Mouse (Mus musculus) CH12.LX (cell line): ENCODE measurements around the gene Cep295nl. TPM values are rescaled to one million over a fixed set of nuclear protein-coding genes. Genes with fewer than 3 reads are reported as not detected.

Experiments used
- DNase-seq: peaks from one replicate; pipeline ENCODE4 v3.0.0-alpha.2; 2013; ENCODE audit errors: extremely low read depth
- H3K27ac ChIP-seq: 2 replicates; pipeline ENCODE4 v1.5.1; 2012; ENCODE audit warnings: low read depth, mild to moderate bottlenecking, control low read depth, moderate library complexity; ENCODE audit not compliant: insufficient read depth
- H3K27me3 ChIP-seq: replicated peaks from 2 replicates; pipeline ENCODE3; 2012; ENCODE audit warnings: inconsistent platforms
- H3K36me3 ChIP-seq, 2 experiments: replicated peaks in 1 of 2; 2 replicates each; pipeline versions ENCODE3 to v1.6.1; 2012; ENCODE audit warnings: inconsistent platforms in 1 of 2, low read length in 1 of 2, mild to moderate bottlenecking in 1 of 2, mixed read lengths in 1 of 2, moderate library complexity in 1 of 2; ENCODE audit not compliant: control insufficient read depth in 1 of 2, insufficient read depth in 1 of 2
- H3K4me1 ChIP-seq, 2 experiments: 2 replicates each; pipeline ENCODE4 v1.6.1; 2012; ENCODE audit warnings: inconsistent platforms in 1 of 2, moderate library complexity in 1 of 2; ENCODE audit not compliant: insufficient read depth in 2 of 2, control insufficient read depth in 1 of 2
- H3K4me2 ChIP-seq: 2 replicates; pipeline ENCODE4 v1.6.1; 2012; ENCODE audit warnings: low read depth, mild to moderate bottlenecking, control low read depth; ENCODE audit not compliant: poor library complexity, insufficient read depth, severe bottlenecking
- H3K4me3 ChIP-seq, 3 experiments: fragments of 150-350 bp in 1 of 3; sonication (generic) in 1 of 3; replicated peaks in 1 of 3; 2 replicates each; pipeline versions ENCODE3 to v1.5.1; 2011 to 2012; ENCODE audit warnings: low read depth in 2 of 3, low read length in 2 of 3, mild to moderate bottlenecking in 2 of 3, moderate library complexity in 2 of 3, control low read depth in 1 of 3, improper control_type of control experiment in 1 of 3, inconsistent platforms in 1 of 3, mixed read lengths in 1 of 3; ENCODE audit not compliant: poor library complexity in 1 of 3
- H3K79me2 ChIP-seq: replicated peaks from 2 replicates; pipeline ENCODE4 v1.6.1; 2012; ENCODE audit warnings: mild to moderate bottlenecking, moderate library complexity; ENCODE audit not compliant: control insufficient read depth, poor library complexity, insufficient read depth, severe bottlenecking; ENCODE audit errors: extremely low read depth
- H3K9ac ChIP-seq: 2 replicates; pipeline ENCODE4 v1.6.1; 2012; ENCODE audit warnings: low read depth, mild to moderate bottlenecking, control low read depth, moderate library complexity; ENCODE audit not compliant: insufficient read depth
- H3K9me3 ChIP-seq: replicated peaks from 2 replicates; pipeline ENCODE3; 2012; ENCODE audit warnings: low read length, inconsistent platforms, mixed read lengths
- BHLHE40 ChIP-seq: IDR thresholded peaks from 2 replicates; pipeline ENCODE4 v1.6.1; 2011; ENCODE audit warnings: mild to moderate bottlenecking, low read depth, low read length, improper control_type of control experiment
- CHD1 ChIP-seq: IDR thresholded peaks from 2 replicates; pipeline ENCODE4 v1.6.1; 2012; ENCODE audit warnings: low read depth, low read length, improper control_type of control experiment, inconsistent platforms
- CHD2 ChIP-seq: IDR thresholded peaks from 2 replicates; pipeline ENCODE4 v1.6.1; 2011; ENCODE audit warnings: low read length, improper control_type of control experiment
- CTCF ChIP-seq, 2 experiments: IDR thresholded peaks in 1 of 2; conservative IDR thresholded peaks in 1 of 2; 2 replicates each; pipeline ENCODE4 v1.5.1; 2011 to 2012; ENCODE audit warnings: low read depth in 2 of 2, low read length in 2 of 2, improper control_type of control experiment in 1 of 2, inconsistent platforms in 1 of 2, mild to moderate bottlenecking in 1 of 2, moderate library complexity in 1 of 2
- E2F4 ChIP-seq: IDR thresholded peaks from 2 replicates; pipeline ENCODE4 v1.6.1; 2011; ENCODE audit warnings: low read depth, low read length, improper control_type of control experiment; ENCODE audit not compliant: insufficient replicate concordance
- ELF1 ChIP-seq: IDR thresholded peaks from 2 replicates; pipeline ENCODE4 v1.6.1; 2014; ENCODE audit warnings: low read depth, mild to moderate bottlenecking, inconsistent platforms, low read length, improper control_type of control experiment
- EP300 ChIP-seq: IDR thresholded peaks from 2 replicates; pipeline ENCODE4 v1.6.1; 2011; ENCODE audit warnings: low read length, improper control_type of control experiment
- ETS1 ChIP-seq: conservative IDR thresholded peaks from 2 replicates; pipeline ENCODE4 v1.6.1; 2012; ENCODE audit warnings: low read depth, mild to moderate bottlenecking, inconsistent platforms, low read length, improper control_type of control experiment, moderate library complexity
- GABPA ChIP-seq: IDR thresholded peaks from 2 replicates; pipeline ENCODE4 v1.6.1; 2012; ENCODE audit warnings: low read depth, low read length, improper control_type of control experiment, inconsistent platforms; ENCODE audit not compliant: insufficient replicate concordance
- HCFC1 ChIP-seq: IDR thresholded peaks from 2 replicates; pipeline ENCODE4 v1.6.1; 2012; ENCODE audit warnings: low read depth, mild to moderate bottlenecking, inconsistent platforms, low read length, improper control_type of control experiment
- IRF4 ChIP-seq: IDR thresholded peaks from 2 replicates; pipeline ENCODE4 v1.6.1; 2014; ENCODE audit warnings: low read depth, mild to moderate bottlenecking, inconsistent platforms, low read length, improper control_type of control experiment
- JUN ChIP-seq: IDR thresholded peaks from 2 replicates; pipeline ENCODE4 v1.6.1; 2011; ENCODE audit warnings: low read depth, mild to moderate bottlenecking, low read length, improper control_type of control experiment, moderate library complexity; ENCODE audit not compliant: insufficient read depth
- JUND ChIP-seq: conservative IDR thresholded peaks from 2 replicates; pipeline ENCODE4 v1.6.1; 2011; ENCODE audit warnings: low read depth, low read length, improper control_type of control experiment
- KAT2A ChIP-seq: IDR thresholded peaks from 2 replicates; pipeline ENCODE4 v1.6.1; 2012; ENCODE audit warnings: low read length, improper control_type of control experiment, inconsistent platforms; ENCODE audit not compliant: insufficient replicate concordance
- MAFK ChIP-seq: IDR thresholded peaks from 2 replicates; pipeline ENCODE4 v1.6.1; 2011; ENCODE audit warnings: low read length, improper control_type of control experiment; ENCODE audit not compliant: insufficient replicate concordance
- MAX ChIP-seq: IDR thresholded peaks from 2 replicates; pipeline ENCODE4 v1.6.1; 2011; ENCODE audit warnings: low read length, improper control_type of control experiment
- MAZ ChIP-seq: IDR thresholded peaks from 2 replicates; pipeline ENCODE4 v1.6.1; 2012; ENCODE audit warnings: low read depth, mild to moderate bottlenecking, inconsistent platforms, low read length, improper control_type of control experiment, moderate library complexity
- MEF2A ChIP-seq: IDR thresholded peaks from 2 replicates; pipeline ENCODE4 v1.6.1; 2014; ENCODE audit warnings: low read depth, mild to moderate bottlenecking, inconsistent platforms, low read length, improper control_type of control experiment, borderline replicate concordance
- MXI1 ChIP-seq: IDR thresholded peaks from 2 replicates; pipeline ENCODE4 v1.6.1; 2011; ENCODE audit warnings: mild to moderate bottlenecking, low read depth, low read length, improper control_type of control experiment
- MYC ChIP-seq: IDR thresholded peaks from 2 replicates; pipeline ENCODE4 v1.6.1; 2011; ENCODE audit warnings: low read depth, mild to moderate bottlenecking, improper control_type of control experiment, low read length
- NELFE ChIP-seq: IDR thresholded peaks from 2 replicates; pipeline ENCODE4 v1.6.1; 2011; ENCODE audit warnings: low read depth, low read length, improper control_type of control experiment
- NRF1 ChIP-seq: IDR thresholded peaks from 2 replicates; pipeline ENCODE4 v1.6.1; 2014; ENCODE audit warnings: low read depth, mild to moderate bottlenecking, inconsistent platforms, low read length, improper control_type of control experiment, moderate library complexity
- PAX5 ChIP-seq: IDR thresholded peaks from 2 replicates; pipeline ENCODE4 v1.6.1; 2012; ENCODE audit warnings: low read length, inconsistent platforms, mixed read lengths
- POLR2A ChIP-seq: IDR thresholded peaks from 2 replicates; pipeline ENCODE4 v1.6.1; 2011; ENCODE audit warnings: low read depth, mild to moderate bottlenecking, improper control_type of control experiment, low read length
- POLR2AphosphoS2 ChIP-seq: IDR thresholded peaks from 2 replicates; pipeline ENCODE4 v1.6.1; 2011; ENCODE audit warnings: low read depth, low read length, improper control_type of control experiment
- RAD21 ChIP-seq: IDR thresholded peaks from 2 replicates; pipeline ENCODE4 v1.6.1; 2011; ENCODE audit warnings: low read depth, mild to moderate bottlenecking, low read length, improper control_type of control experiment, moderate library complexity
- RCOR1 ChIP-seq: conservative IDR thresholded peaks from 2 replicates; pipeline ENCODE4 v1.6.1; 2012; ENCODE audit warnings: low read depth, mild to moderate bottlenecking, inconsistent platforms, low read length, improper control_type of control experiment
- SIN3A ChIP-seq: IDR thresholded peaks from 2 replicates; pipeline ENCODE4 v1.6.1; 2012; ENCODE audit warnings: low read length, improper control_type of control experiment, inconsistent platforms
- SMC3 ChIP-seq: IDR thresholded peaks from 2 replicates; pipeline ENCODE4 v1.6.1; 2011; ENCODE audit warnings: low read depth, low read length, improper control_type of control experiment
- TBP ChIP-seq: conservative IDR thresholded peaks from 2 replicates; pipeline ENCODE4 v1.6.1; 2011; ENCODE audit warnings: low read depth, low read length, improper control_type of control experiment
- TCF12 ChIP-seq: IDR thresholded peaks from 2 replicates; pipeline ENCODE4 v1.6.1; 2014; ENCODE audit warnings: low read depth, mild to moderate bottlenecking, inconsistent platforms, low read length, improper control_type of control experiment
- UBTF ChIP-seq: IDR thresholded peaks from 2 replicates; pipeline ENCODE4 v1.6.1; 2012; ENCODE audit warnings: low read depth, mild to moderate bottlenecking, inconsistent platforms, low read length, improper control_type of control experiment, moderate library complexity
- USF1 ChIP-seq: IDR thresholded peaks from 2 replicates; pipeline ENCODE4 v1.6.1; 2014; ENCODE audit warnings: low read depth, mild to moderate bottlenecking, inconsistent platforms, low read length, improper control_type of control experiment
- USF2 ChIP-seq: conservative IDR thresholded peaks from 2 replicates; pipeline ENCODE4 v1.6.1; 2011; ENCODE audit warnings: low read depth, low read length, improper control_type of control experiment
- ZC3H11A ChIP-seq: IDR thresholded peaks from 2 replicates; pipeline ENCODE4 v1.6.1; 2012; ENCODE audit warnings: low read depth, mild to moderate bottlenecking, inconsistent platforms, low read length, improper control_type of control experiment
- ZKSCAN1 ChIP-seq: IDR thresholded peaks from 2 replicates; pipeline ENCODE4 v1.6.1; 2012; ENCODE audit warnings: low read depth, inconsistent platforms, low read length, improper control_type of control experiment, borderline replicate concordance
- ZMIZ1 ChIP-seq: IDR thresholded peaks from 2 replicates; pipeline ENCODE4 v1.6.1; 2012; ENCODE audit warnings: low read depth, mild to moderate bottlenecking, inconsistent platforms, low read length, improper control_type of control experiment
- ZNF384 ChIP-seq: IDR thresholded peaks from 2 replicates; pipeline ENCODE4 v1.6.1; 2012; ENCODE audit warnings: low read depth, low read length, improper control_type of control experiment, inconsistent platforms
- dilution Hi-C: fragments of 300-500 bp; cut with MboI; formaldehyde crosslinking; loops from 2 replicates; pipeline ENCODE4 v1.14.3; 2020; ENCODE audit warnings: low sequenced_read_pairs; ENCODE audit not compliant: extremely low pct_unique_long_range_greater_than_20kb, extremely low pct_ligation_motif_present
- in situ Hi-C: fragments of 300-500 bp; cut with MboI; formaldehyde crosslinking; loops from 3 replicates; pipeline ENCODE4 v1.14.3; 2019; ENCODE audit warnings: low sequenced_read_pairs, low pct_ligation_motif_present, low pct_unique_long_range_greater_than_20kb, mixed read lengths
- polyA plus RNA-seq: library from polyadenylated mRNA; unstranded; fragments of >175 nt; gene quantifications from 2 replicates; pipeline ENCODE4 v1.2.1, GENCODE M21; 2012; ENCODE audit warnings: low read depth; ENCODE audit not compliant: insufficient read length
- total RNA-seq, 2 experiments: library from RNA; depleted of rRNA; stranded (reverse); fragments of 300-350 nt in 1 of 2; fragments of >200 nt in 1 of 2; gene quantifications; 2 replicates each; pipeline ENCODE4 v1.2.3; 2012 to 2014

Gene Cep295nl
- total and polyA plus RNA-seq, 3 experiments = not detected

- Histone ChIP-seq H3K4me3 (peak within 1 kb of the TSS; percentile 86 to 97 (median 91)), H3K9ac (peak within 1 kb of the TSS; percentile 77), H3K36me3 (peaks cover 23 to 30% of the 10 kb centered on the region in 2 experiments), H3K4me2 (peak within 1 kb of the TSS; percentile 73), H3K79me2 (peaks cover 31% of the 10 kb centered on the region), H3K4me1 (peaks cover 2 to 25% of the 10 kb centered on the region in 2 experiments; a peak in 3 of 4 replicates), H3K9me3 (peaks cover 11% of the 10 kb centered on the region), H3K27ac (peak within 1 kb of the TSS; percentile 59), H3K27me3 (peaks cover 29% of the 10 kb centered on the region)
- TF ChIP-seq CHD2 (peak; percentile 32; the same call in 1 of the 2 replicates), ETS1 (peak; percentile 89), NELFE (peak; percentile 76), IRF4 (peak; percentile 4; the same call in 1 of the 2 replicates), ZKSCAN1 (no peak), MEF2A (peak; percentile 82; the same call in 1 of the 2 replicates), E2F4 (peak; percentile 88; the same call in 1 of the 2 replicates), TCF12 (peak; percentile 78), NRF1 (peak; percentile 92), ELF1 (peak; percentile 95), TBP (peak; percentile 68; the same call in 1 of the 2 replicates), JUND (peak; percentile 60; the same call in 1 of the 2 replicates), MAZ (no peak), PAX5 (no peak), RCOR1 (no peak), ZC3H11A (no peak), JUN (peak; percentile 74), ZMIZ1 (peak; percentile 73; the same call in 1 of the 2 replicates), MAX (peak; percentile 99), CHD1 (no peak), RAD21 (no peak), MYC (peak; percentile 100), MAFK (no peak), SIN3A (peak; percentile 99), BHLHE40 (peak; percentile 96), POLR2AphosphoS2 (peak; percentile 88), GABPA (peak; percentile 72), KAT2A (0 out of 2 replicates have a peak, but pooled peaks have one; percentile 33), EP300 (no peak), ZNF384 (no peak), USF2 (no peak), UBTF (peak; percentile 93; the same call in 1 of the 2 replicates), SMC3 (no peak), CTCF (conservative IDR thresholded peaks at IDR 0.05 in 1 of 2, IDR thresholded peaks at IDR 0.05 in 1 of 2; ENCODE audit: low read depth in 2 of 2, low read length in 2 of 2) (no peak), MXI1 (peak; percentile 100), HCFC1 (peak; percentile 86), POLR2A (peak; percentile 98), USF1 (peak; percentile 63)
- dilution Hi-C loops = no loop called here
- DNase-seq = peak; percentile 100
- in situ Hi-C loops = no loop called here
Measured at GRCm38 (mm10) chr11:118289999-118290889, 52.1 kb downstream of the Cep295nl start, which contains the start of gene Usp36. Gene Usp36 (minus strand): TSS chr11:118290244.
